Mouse (Mus musculus) testis, adult 2 months (tissue): Measurements from ENCODE around the gene Aloxe3.

Experiments
- CTCF ChIP-seq: fragments of 200-500 bp; IDR thresholded peaks from 2 replicates; pipeline ENCODE4 v1.5.1; 2012; ENCODE audit warnings: low read depth, mild to moderate bottlenecking, inconsistent platforms, low read length, moderate library complexity; ENCODE audit not compliant: control insufficient read depth, insufficient read depth, insufficient replicate concordance
- POLR2A ChIP-seq: fragments of 200-500 bp; IDR thresholded peaks from 2 replicates; pipeline ENCODE4 v1.6.1; 2012; ENCODE audit warnings: low read depth, mild to moderate bottlenecking, inconsistent platforms, low read length, moderate library complexity; ENCODE audit not compliant: control insufficient read depth

DNA sequence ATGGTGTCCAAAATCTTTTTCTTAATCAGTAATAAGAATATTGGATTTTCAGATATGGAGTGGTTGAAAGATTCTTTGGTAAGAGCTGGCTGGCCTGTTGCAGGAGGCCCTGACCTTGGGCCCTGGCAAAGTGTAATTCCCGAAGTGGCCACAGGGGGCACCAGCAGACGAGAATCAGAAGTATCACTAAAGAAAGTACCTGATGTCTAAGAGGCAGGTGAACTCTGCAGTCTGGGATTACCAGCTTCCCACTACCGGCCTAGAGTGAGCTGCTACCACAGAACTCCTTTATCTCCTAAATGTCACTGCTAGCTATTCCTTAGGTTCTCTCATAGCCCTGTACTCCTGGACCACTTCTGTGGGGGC, 33.3 kb upstream of the Aloxe3 start:
- no peak for TF ChIP-seq POLR2A
- peak; percentile 83; the same call in 1 of the 2 replicates for TF ChIP-seq CTCF
